Mouse (Mus musculus) liver, embryonic 12.5 days (tissue): ENCODE data around the gene Sarnp. TPM values are rescaled to one million over a fixed set of nuclear protein-coding genes. Genes with fewer than 3 reads are reported as not detected.

Source experiments
- ATAC-seq: fragments of 200-750 bp; cut with Nextera tagmentation; 2 replicates; pipeline ENCODE4 v1.8.0; 2017; ENCODE audit warnings: moderate number of reproducible peaks, mild to moderate bottlenecking, moderate library complexity
- H3K27ac ChIP-seq: fragments of 300-500 bp; sonication (generic); 2 replicates; pipeline ENCODE4 v1.5.1; 2016; ENCODE audit warnings: mild to moderate bottlenecking
- H3K27me3 ChIP-seq: fragments of 300-500 bp; sonication (generic); replicated peaks from 2 replicates; pipeline ENCODE4 v1.6.1; 2016; ENCODE audit warnings: mild to moderate bottlenecking, moderate library complexity
- H3K36me3 ChIP-seq: fragments of 300-500 bp; sonication (generic); 2 replicates; pipeline ENCODE4 v1.6.1; 2016; ENCODE audit warnings: mild to moderate bottlenecking, moderate library complexity
- H3K4me1 ChIP-seq: fragments of 300-500 bp; sonication (generic); 2 replicates; pipeline ENCODE4 v1.6.1; 2016
- H3K4me2 ChIP-seq: fragments of 300-500 bp; sonication (generic); 2 replicates; pipeline ENCODE4 v1.6.1; 2016; ENCODE audit warnings: mild to moderate bottlenecking, moderate library complexity
- H3K4me3 ChIP-seq: fragments of 300-500 bp; sonication (generic); 2 replicates; pipeline ENCODE4 v1.5.1; 2016; ENCODE audit warnings: mild to moderate bottlenecking, moderate library complexity
- H3K9ac ChIP-seq: fragments of 300-500 bp; sonication (generic); 2 replicates; pipeline ENCODE4 v1.6.1; 2016; ENCODE audit warnings: mild to moderate bottlenecking, moderate library complexity
- H3K9me3 ChIP-seq: fragments of 300-500 bp; sonication (generic); replicated peaks from 2 replicates; pipeline ENCODE4 v1.6.1; 2016; ENCODE audit warnings: mild to moderate bottlenecking, moderate library complexity
- WGBS: fragments of 180-500 bp; shearing (Covaris S2); methylation state at CpG from one replicate; pipeline ENCODE4 v1.1.7; 2016; ENCODE audit not compliant: insufficient replicate concordance; 5-methylcytosine and 5-hydroxymethylcytosine counted together
- polyA plus RNA-seq: library from polyadenylated mRNA; unstranded; fragments of >200 nt; fragmentation: Nextera tagmentation; extraction: Ambion mirVana; gene quantifications from 2 replicates; pipeline ENCODE4 v1.2.1, GENCODE M21; 2016

Gene Sarnp
- polyA plus RNA-seq, 1 experiment from 2014 or later, result 161 TPM

DNA sequence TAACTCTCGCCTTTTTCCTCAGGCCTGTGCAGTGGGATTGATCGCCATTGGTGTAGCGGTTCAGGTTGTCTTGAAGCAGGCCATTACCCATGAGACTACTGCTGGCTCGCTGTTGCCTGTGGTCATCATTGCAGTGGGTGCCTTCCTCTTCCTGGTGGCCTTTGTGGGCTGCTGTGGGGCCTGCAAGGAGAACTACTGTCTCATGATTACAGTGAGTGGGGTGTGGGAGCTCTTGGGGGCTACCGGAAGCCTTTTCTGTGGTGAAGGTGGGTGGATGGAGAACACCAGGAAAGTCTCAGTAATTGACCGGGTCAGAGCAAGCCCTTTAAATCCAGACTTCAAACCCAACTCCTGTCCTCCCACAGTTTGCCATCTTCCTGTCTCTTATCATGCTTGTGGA lies 94.3 kb downstream of the Sarnp start:
- Histone ChIP-seq H3K4me1 (peaks cover 25% of the 10 kb centered on the region), H3K9ac (no peak overlapping the region), H3K9me3 (no peaks in the 10 kb centered on the region), H3K27ac (no peak overlapping the region), H3K27me3 (peaks cover 48% of the 10 kb centered on the region), H3K4me2 (no peak overlapping the region; the same call in 1 of the 2 replicates), H3K36me3 (peaks cover 25% of the 10 kb centered on the region), H3K4me3 (no peak overlapping the region)
- ATAC-seq, result no peak
- 56% methylated on average over 6 of the region's 6 CpGs for WGBS

DNA sequence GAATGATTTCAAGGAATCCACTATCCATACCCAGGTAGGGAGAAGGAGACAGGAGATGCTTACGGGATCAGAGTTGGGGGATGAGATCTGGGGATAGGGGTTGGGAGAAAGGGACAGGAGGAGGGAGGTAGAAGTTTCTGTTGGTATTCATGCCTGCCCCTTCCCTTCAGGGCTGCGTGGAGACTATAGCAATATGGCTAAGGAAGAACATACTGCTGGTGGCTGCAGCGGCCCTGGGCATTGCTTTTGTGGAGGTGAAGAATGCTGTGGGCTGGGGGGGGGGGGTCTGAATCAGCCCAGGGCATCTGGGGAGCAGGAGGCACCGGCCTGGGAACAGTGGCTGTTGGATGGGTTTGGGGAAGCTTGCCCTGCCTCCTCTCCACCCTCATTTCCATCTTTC lies 95.1 kb downstream of the Sarnp start:
- peaks cover 48% of the 10 kb centered on the region for H3K27me3 ChIP-seq
- H3K9me3 ChIP-seq, result no peaks in the 10 kb centered on the region
- no peak overlapping the region for H3K9ac ChIP-seq
- H3K4me3 ChIP-seq, result no peak overlapping the region
- peaks cover 30% of the 10 kb centered on the region for H3K36me3 ChIP-seq
- 63% methylated on average over 3 of the region's 4 CpGs for WGBS
- no peak overlapping the region for H3K4me2 ChIP-seq
- H3K27ac ChIP-seq, result no peak overlapping the region
- no peak for ATAC-seq
- H3K4me1 ChIP-seq, result peaks cover 25% of the 10 kb centered on the region

DNA sequence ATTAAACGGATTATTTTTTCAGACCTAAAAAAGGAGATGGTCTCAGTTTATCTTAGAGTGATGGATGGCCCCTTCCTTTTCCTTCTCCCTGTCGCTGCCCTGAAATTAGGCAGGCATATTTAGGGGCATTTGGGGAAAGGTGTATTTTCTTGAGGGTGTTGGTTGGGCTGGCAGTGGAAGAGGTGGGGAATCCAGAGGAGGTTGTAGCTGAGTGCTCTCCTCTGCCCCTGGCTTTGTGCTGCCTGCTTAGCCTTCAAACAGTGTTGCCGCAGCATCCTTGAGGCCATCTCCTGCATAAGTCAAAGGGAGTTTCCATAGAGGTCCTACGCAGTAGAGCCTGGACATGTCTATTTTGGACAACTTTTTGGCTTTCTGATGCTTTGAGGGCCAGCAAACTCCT lies 95.7 kb downstream of the Sarnp start:
- Histone ChIP-seq H3K4me1 (peaks cover 26% of the 10 kb centered on the region), H3K27me3 (peaks cover 47% of the 10 kb centered on the region), H3K27ac (no peak overlapping the region), H3K9me3 (no peaks in the 10 kb centered on the region), H3K4me3 (no peak overlapping the region), H3K9ac (no peak overlapping the region), H3K36me3 (peaks cover 32% of the 10 kb centered on the region), H3K4me2 (no peak overlapping the region)
- ATAC-seq, result no peak
- 67% methylated on average over 4 of the region's 4 CpGs for WGBS

DNA sequence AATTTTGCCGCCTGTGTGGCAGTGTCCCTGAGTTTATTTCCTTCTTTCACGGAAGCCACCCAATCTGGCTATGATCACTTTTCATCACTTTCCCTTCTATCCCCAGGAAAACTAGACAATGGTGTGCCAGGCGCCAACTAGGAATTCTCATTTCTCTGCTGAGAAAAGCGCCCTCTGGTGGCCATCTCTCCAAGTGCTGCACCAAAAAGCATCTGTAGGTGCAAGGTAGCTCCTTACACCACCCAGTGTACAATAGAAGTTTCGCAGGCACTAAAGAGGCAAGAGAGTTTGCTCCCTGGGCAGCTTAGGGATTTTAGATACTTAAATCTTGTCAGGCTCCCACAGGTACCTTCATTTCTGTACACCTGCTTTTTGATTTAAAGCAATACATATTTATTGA lies 96.1 kb downstream of the Sarnp start:
- WGBS, result 16% methylated on average over 5 of the region's 5 CpGs
- H3K4me3 ChIP-seq, result no peak overlapping the region
- H3K36me3 ChIP-seq, result peaks cover 36% of the 10 kb centered on the region
- no peak overlapping the region for H3K9ac ChIP-seq
- peaks cover 31% of the 10 kb centered on the region for H3K4me1 ChIP-seq
- no peak for ATAC-seq
- peaks cover 43% of the 10 kb centered on the region for H3K27me3 ChIP-seq
- H3K27ac ChIP-seq, result no peak overlapping the region
- H3K9me3 ChIP-seq, result no peaks in the 10 kb centered on the region
- H3K4me2 ChIP-seq, result no peak overlapping the region

DNA sequence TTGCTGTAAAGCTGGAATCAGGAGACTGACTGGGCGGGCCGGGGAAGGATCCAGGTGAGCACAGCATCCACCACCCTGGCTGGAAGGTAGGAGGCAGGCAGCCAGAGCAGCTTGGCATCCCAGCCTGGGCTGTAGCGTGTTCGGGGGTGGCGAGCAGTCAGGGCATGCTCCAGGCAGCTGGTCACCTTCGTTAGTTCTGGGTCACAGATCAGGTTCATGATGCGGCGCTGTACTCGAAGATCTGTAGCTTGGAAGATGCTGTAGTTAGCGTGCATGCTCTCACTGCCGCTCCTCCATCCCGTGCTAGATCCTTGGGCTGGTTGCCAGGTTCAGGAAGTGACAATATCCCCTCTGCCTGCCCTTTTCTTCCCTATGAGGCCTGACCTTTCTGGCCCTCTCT lies 96.6 kb downstream of the Sarnp start:
- Histone ChIP-seq H3K4me3 (no peak overlapping the region), H3K4me1 (peaks cover 35% of the 10 kb centered on the region), H3K27me3 (peaks cover 38% of the 10 kb centered on the region), H3K9ac (no peak overlapping the region), H3K27ac (no peak overlapping the region), H3K9me3 (no peaks in the 10 kb centered on the region), H3K4me2 (no peak overlapping the region), H3K36me3 (peaks cover 39% of the 10 kb centered on the region)
- 86% methylated on average over 12 of the region's 12 CpGs for WGBS
- no peak for ATAC-seq

DNA sequence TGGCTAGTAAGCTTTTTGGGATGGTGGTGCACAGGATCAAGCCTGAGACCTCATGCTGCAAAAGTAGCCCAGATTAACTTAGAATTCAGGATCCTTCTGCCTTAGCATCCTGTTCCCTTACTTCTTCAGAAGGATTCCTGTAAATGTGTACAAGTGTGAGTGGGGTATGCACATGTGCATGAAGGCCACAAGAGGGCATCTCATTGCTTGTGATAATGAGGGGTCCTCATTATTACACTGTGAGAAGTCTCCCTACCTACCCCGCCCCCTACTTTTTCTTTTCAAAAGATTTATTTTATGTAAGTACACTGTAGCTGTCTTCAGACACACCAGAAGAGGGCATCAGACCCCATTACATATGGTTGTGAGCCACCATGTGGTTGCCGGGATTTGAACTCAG lies 98.4 kb downstream of the Sarnp start:
- peaks cover 26% of the 10 kb centered on the region for H3K4me1 ChIP-seq
- no peak overlapping the region for H3K4me2 ChIP-seq
- H3K27ac ChIP-seq, result no peak overlapping the region
- H3K4me3 ChIP-seq, result no peak overlapping the region
- WGBS, result 63% methylated on average over 2 of the region's 2 CpGs
- H3K9me3 ChIP-seq, result no peaks in the 10 kb centered on the region
- H3K9ac ChIP-seq, result no peak overlapping the region
- peaks cover 19% of the 10 kb centered on the region for H3K27me3 ChIP-seq
- H3K36me3 ChIP-seq, result peaks cover 44% of the 10 kb centered on the region
- ATAC-seq, result no peak

DNA sequence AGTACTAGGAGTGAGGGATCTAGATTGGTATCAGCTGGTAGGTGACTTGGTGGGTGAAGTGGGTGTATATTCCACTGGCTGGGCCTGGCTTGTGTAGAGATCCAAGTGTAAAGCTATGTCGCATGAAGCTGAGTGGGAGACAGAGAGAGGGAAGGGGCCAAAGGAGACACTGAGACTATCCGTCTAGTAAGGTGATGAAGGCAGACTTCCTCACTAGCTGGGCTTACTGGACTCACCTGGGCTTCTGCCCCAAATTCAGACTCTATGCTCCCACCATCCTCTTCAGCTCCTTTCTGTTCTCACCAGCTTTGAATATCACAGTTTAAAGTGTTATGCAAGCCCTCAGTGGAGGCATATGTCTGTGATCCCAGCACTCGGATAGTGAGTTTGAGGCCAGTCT lies 99.5 kb downstream of the Sarnp start:
- Histone ChIP-seq H3K36me3 (peaks cover 44% of the 10 kb centered on the region), H3K27me3 (peaks cover 8% of the 10 kb centered on the region; the same call in 1 of the 2 replicates), H3K9me3 (no peaks in the 10 kb centered on the region), H3K4me3 (no peak overlapping the region), H3K4me2 (no peak overlapping the region), H3K27ac (no peak overlapping the region), H3K4me1 (peaks cover 25% of the 10 kb centered on the region), H3K9ac (no peak overlapping the region)
- WGBS, result 71% methylated on average over 3 of the region's 3 CpGs
- ATAC-seq, result no peak

DNA sequence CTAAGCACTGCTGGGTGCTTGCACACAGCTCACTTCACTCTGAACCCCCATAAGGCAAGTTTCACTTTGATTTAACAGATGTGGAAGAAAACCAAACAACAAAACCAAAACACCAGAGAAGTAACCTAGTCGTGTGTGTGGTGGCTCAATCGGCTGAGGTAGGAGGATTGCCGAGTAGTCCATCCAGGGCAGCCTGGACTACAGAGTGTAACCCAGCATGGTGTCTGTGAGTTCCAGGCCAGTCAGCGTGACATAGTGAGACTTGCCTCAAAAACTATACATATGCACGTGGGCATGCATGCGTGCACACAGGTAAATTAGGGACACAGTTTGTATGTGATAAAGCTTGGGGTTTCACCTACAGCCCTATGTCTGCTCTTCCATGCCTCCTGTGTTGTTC lies 100.3 kb downstream of the Sarnp start:
- Histone ChIP-seq H3K27ac (no peak overlapping the region), H3K36me3 (peaks cover 39% of the 10 kb centered on the region), H3K4me3 (no peak overlapping the region), H3K4me2 (no peak overlapping the region), H3K27me3 (0 out of 2 replicates have a peak, but pooled peaks cover under 1% of the 10 kb centered on the region), H3K9ac (no peak overlapping the region), H3K9me3 (no peaks in the 10 kb centered on the region), H3K4me1 (peaks cover 32% of the 10 kb centered on the region)
- 79% methylated on average over 6 of the region's 6 CpGs for WGBS
- no peak for ATAC-seq

DNA sequence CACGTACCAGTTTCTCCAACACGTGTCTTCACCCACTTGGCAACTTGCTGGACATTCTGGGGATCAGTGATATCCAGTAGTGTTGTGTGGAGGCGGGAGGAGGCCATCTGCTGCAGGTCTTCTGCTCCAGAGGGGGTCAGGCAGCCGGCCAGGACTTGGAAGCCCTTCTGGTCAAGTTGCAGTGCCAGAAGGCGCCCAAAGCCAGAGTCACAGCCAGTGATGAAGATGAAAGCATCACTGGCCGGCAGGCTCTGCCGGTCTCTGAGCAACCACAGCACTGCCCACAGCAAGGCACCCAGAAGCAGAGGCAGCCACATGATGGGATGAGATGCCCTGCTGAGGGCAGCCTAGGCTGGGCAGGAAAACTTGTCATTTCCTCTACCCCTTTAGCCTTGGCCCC lies 101.1 kb downstream of the Sarnp start:
- H3K9ac ChIP-seq, result no peak overlapping the region
- H3K4me2 ChIP-seq, result no peak overlapping the region
- peaks cover 38% of the 10 kb centered on the region for H3K36me3 ChIP-seq
- H3K4me1 ChIP-seq, result peaks cover 35% of the 10 kb centered on the region
- H3K4me3 ChIP-seq, result no peak overlapping the region
- no peaks in the 10 kb centered on the region for H3K27me3 ChIP-seq
- no peaks in the 10 kb centered on the region for H3K9me3 ChIP-seq
- H3K27ac ChIP-seq, result 0 out of 2 replicates have a peak overlapping the region, but pooled peaks have one; percentile 10
- 65% methylated on average over 7 of the region's 7 CpGs for WGBS
- no peak for ATAC-seq

DNA sequence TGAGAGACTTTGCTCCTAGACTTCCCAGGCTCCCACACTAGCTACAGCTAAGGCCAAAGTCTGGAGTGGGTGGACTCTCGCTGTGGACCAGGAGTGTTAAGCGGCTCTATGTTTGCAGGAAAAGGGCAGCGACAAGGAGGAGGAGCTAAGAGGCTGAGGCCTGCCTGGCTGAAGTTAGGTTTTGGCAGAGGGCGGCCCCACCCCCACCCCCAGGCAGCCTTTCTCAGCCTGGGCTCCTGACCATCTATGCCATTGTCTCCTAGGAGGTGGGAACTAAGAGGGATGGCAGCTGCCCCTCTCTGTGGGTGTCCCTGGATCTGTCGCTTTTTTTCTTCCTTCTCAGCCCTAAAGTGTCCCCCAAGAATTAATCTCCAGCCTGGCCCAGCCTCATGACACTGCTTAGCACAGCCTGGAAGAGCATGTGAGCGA lies 102.1 kb downstream of the Sarnp start:
- Histone ChIP-seq H3K4me2 (no peak overlapping the region), H3K9ac (no peak overlapping the region), H3K27me3 (0 out of 2 replicates have a peak, but pooled peaks cover 1% of the 10 kb centered on the region), H3K9me3 (no peaks in the 10 kb centered on the region), H3K4me1 (peaks cover 44% of the 10 kb centered on the region), H3K27ac (peak overlapping the region; percentile 36), H3K4me3 (no peak overlapping the region), H3K36me3 (peaks cover 31% of the 10 kb centered on the region)
- no peak for ATAC-seq
- 34% methylated on average over 6 of the region's 6 CpGs for WGBS

DNA sequence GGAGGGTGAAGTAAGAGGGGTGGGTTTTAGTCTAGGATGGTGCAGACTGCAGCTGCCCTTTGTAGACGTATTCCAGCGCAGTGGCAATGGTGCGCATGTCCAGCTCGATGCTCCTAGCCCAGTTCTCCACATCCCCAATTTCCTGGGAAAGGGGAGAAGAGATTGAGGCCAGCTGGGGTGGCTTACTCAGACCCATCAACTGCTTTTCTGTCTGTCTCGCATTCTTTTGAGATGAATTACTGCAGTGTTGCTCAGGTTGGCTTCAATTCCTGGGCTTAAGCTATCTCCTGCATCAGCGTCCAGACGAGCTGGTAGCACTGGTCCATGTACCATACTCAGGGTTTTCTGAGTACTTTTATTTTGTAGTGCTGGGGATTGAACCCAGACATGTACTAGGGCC lies 102.8 kb downstream of the Sarnp start:
- Histone ChIP-seq H3K4me3 (no peak overlapping the region), H3K36me3 (peaks cover 26% of the 10 kb centered on the region), H3K27ac (no peak overlapping the region), H3K9me3 (no peaks in the 10 kb centered on the region), H3K27me3 (0 out of 2 replicates have a peak, but pooled peaks cover 8% of the 10 kb centered on the region), H3K4me2 (no peak overlapping the region), H3K9ac (no peak overlapping the region), H3K4me1 (peaks cover 45% of the 10 kb centered on the region)
- ATAC-seq, result no peak
- 80% methylated on average over 7 of the region's 7 CpGs for WGBS

DNA sequence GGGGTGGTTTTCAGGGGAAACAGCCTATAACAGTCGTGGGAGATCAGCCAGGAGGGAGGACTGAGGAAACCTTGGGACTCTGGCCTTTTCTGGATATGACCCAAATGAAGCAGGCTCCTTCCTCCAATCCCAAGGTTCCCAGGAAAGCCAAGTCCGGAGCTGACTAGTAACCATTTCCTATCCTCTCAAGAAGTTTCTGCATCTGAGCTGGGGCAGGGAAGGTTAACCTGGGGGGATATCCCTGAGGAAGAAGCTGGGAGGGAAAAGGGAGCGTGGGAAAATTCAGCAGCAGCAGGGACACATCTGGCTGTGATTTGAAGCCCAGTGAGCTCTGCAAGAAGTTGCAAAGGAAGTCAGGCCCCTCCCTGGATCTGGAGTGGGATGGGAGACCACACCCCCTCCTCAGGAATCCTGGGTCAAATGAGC lies 103.6 kb downstream of the Sarnp start:
- WGBS, result 69% methylated on average over 3 of the region's 3 CpGs
- no peak for ATAC-seq
- Histone ChIP-seq H3K27ac (no peak overlapping the region), H3K4me1 (peaks cover 45% of the 10 kb centered on the region), H3K9me3 (no peaks in the 10 kb centered on the region), H3K9ac (no peak overlapping the region), H3K4me3 (no peak overlapping the region), H3K27me3 (0 out of 2 replicates have a peak, but pooled peaks cover 8% of the 10 kb centered on the region), H3K4me2 (no peak overlapping the region), H3K36me3 (peaks cover 19% of the 10 kb centered on the region)

DNA sequence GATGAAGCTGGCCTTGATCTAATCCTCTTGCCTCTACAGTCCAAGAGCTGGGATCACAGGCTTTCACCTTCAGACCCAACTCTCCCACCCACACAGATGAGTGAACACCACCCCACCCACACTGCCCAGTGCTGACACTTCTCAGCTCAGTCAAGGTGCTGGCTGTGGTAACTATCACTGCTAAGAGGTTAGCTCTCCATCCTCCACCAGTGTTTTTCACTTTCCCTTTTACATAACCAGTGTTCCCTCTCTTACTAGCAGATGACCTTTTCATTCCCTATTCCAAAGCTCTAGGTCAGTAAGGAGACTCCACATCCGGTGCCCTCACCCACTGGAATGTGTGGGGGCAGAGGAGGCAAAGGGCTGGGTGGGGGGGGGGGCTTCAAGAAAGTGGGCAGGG lies 104.1 kb downstream of the Sarnp start:
- ATAC-seq, result no peak
- no peak overlapping the region for H3K4me3 ChIP-seq
- H3K27ac ChIP-seq, result no peak overlapping the region
- peaks cover 19% of the 10 kb centered on the region for H3K36me3 ChIP-seq
- H3K9me3 ChIP-seq, result no peaks in the 10 kb centered on the region
- WGBS, result 55% methylated on average over 1 of the region's 1 CpGs
- 0 out of 2 replicates have a peak, but pooled peaks cover 8% of the 10 kb centered on the region for H3K27me3 ChIP-seq
- peaks cover 45% of the 10 kb centered on the region for H3K4me1 ChIP-seq
- no peak overlapping the region for H3K4me2 ChIP-seq
- no peak overlapping the region for H3K9ac ChIP-seq
